Mouse (Mus musculus) liver, embryonic 14.5 days (tissue): ENCODE measurements around the gene Pnpla2. TPM values are rescaled to one million over a fixed set of nuclear protein-coding genes. Genes with fewer than 3 reads are reported as not detected.

ENCODE experiments used
- ATAC-seq: fragments of 200-750 bp; cut with Nextera tagmentation; 2 replicates; pipeline ENCODE4 v1.8.0; 2017; ENCODE audit warnings: moderate number of reproducible peaks, mild to moderate bottlenecking, moderate library complexity; ENCODE audit not compliant: insufficient read depth
- DNase-seq, 3 experiments: peaks; one replicate each; pipeline ENCODE4 v3.0.0-alpha.2; 2012 to 2013; ENCODE audit warnings: low read depth in 3 of 3, low spot score in 3 of 3
- H3K27ac ChIP-seq: fragments of 300-500 bp; sonication (generic); 2 replicates; pipeline ENCODE4 v1.5.1; 2014; ENCODE audit warnings: moderate library complexity, mild to moderate bottlenecking, control low read depth, inconsistent platforms
- H3K27me3 ChIP-seq: fragments of 300-500 bp; sonication (generic); 2 replicates; pipeline ENCODE4 v1.6.1; 2014; ENCODE audit warnings: mild to moderate bottlenecking, low read length, moderate library complexity; ENCODE audit not compliant: control insufficient read depth, insufficient read depth
- H3K36me3 ChIP-seq: fragments of 300-500 bp; sonication (generic); replicated peaks from 2 replicates; pipeline ENCODE4 v1.6.1; 2014; ENCODE audit warnings: low read depth; ENCODE audit not compliant: control insufficient read depth, insufficient read depth
- H3K4me1 ChIP-seq, 2 experiments: fragments of 200-500 bp in 1 of 2; fragments of 300-500 bp in 1 of 2; sonication (generic) in 1 of 2; replicated peaks; 2 replicates each; pipeline ENCODE4 v1.6.1; 2012 to 2014; ENCODE audit warnings: antibody characterized with exemption in 1 of 2, inconsistent platforms in 1 of 2, low read length in 1 of 2; ENCODE audit not compliant: control insufficient read depth in 2 of 2, insufficient read depth in 2 of 2
- H3K4me2 ChIP-seq: fragments of 300-500 bp; sonication (generic); 2 replicates; pipeline ENCODE4 v1.6.1; 2014; ENCODE audit warnings: low read depth, mild to moderate bottlenecking, control low read depth, moderate library complexity
- H3K4me3 ChIP-seq, 2 experiments: fragments of 200-500 bp in 1 of 2; fragments of 300-500 bp in 1 of 2; sonication (generic) in 1 of 2; 2 replicates each; pipeline ENCODE4 v1.5.1; 2012 to 2014; ENCODE audit warnings: low read depth in 2 of 2, low read length in 2 of 2, mild to moderate bottlenecking in 2 of 2, control low read depth in 1 of 2, inconsistent platforms in 1 of 2, moderate library complexity in 1 of 2; ENCODE audit not compliant: insufficient read depth in 1 of 2
- H3K9ac ChIP-seq: fragments of 300-500 bp; sonication (generic); replicated peaks from 2 replicates; pipeline ENCODE4 v1.6.1; 2014; ENCODE audit warnings: mild to moderate bottlenecking, control low read depth, moderate library complexity
- H3K9me3 ChIP-seq: fragments of 300-500 bp; sonication (generic); 2 replicates; pipeline ENCODE4 v1.6.1; 2016; ENCODE audit warnings: low read length, mixed read lengths; ENCODE audit not compliant: control insufficient read depth
- CTCF ChIP-seq: IDR thresholded peaks from 2 replicates; pipeline ENCODE4 v1.5.1; 2016; ENCODE audit warnings: antibody characterized with exemption, low read depth, control low read depth
- EP300 ChIP-seq: IDR thresholded peaks from 2 replicates; pipeline ENCODE4 v1.6.1; 2016; ENCODE audit warnings: antibody characterized with exemption, low read depth
- WGBS: fragments of 180-500 bp; shearing (Covaris S2); extraction: QIAGEN DNeasy Blood & Tissue Kit; methylation state at CpG from one replicate; pipeline ENCODE4 v1.1.7; 2014; ENCODE audit not compliant: insufficient replicate concordance; 5-methylcytosine and 5-hydroxymethylcytosine counted together
- polyA plus RNA-seq, 2 experiments: library from polyadenylated mRNA; depleted of rRNA in 1 of 2; stranded (reverse) in 1 of 2; unstranded in 1 of 2; fragments of >200 nt; fragmentation: Nextera tagmentation in 1 of 2; extraction: Ambion mirVana in 1 of 2; gene quantifications; 2 replicates each; pipeline versions ENCODE4 v1.2.1 to v1.2.3; 2012 to 2014

Gene Pnpla2
- polyA plus RNA-seq, 2 experiments, result 6.7 to 9.4 TPM

GRCm38 (mm10) chr7:141501820-141502555, 47.0 kb downstream of the Pnpla2 start:
- 77% methylated on average over 7 of the region's 7 CpGs for WGBS
- Histone ChIP-seq H3K9ac (no peak overlapping the region), H3K36me3 (peaks cover 3% of the 10 kb centered on the region; the same call in 1 of the 2 replicates), H3K9me3 (no peaks in the 10 kb centered on the region), H3K4me3 (no peak overlapping the region), H3K4me1 (peaks cover 10 to 22% of the 10 kb centered on the region in 2 experiments), H3K27me3 (no peaks in the 10 kb centered on the region), H3K27ac (no peak overlapping the region), H3K4me2 (no peak overlapping the region)
- no peak for ATAC-seq
- TF ChIP-seq CTCF (no peak), EP300 (no peak)
- DNase-seq, result no peak

- H3K36me3 ChIP-seq, result peaks cover 3% of the 10 kb centered on the region; the same call in 1 of the 2 replicates
- H3K4me2 ChIP-seq, result no peak overlapping the region; the same call in 1 of the 2 replicates
- DNase-seq (no peak), ATAC-seq (no peak)
- 89% methylated on average over 5 of the region's 5 CpGs for WGBS
- no peak for TF ChIP-seq CTCF
- TF ChIP-seq EP300, result no peak
- H3K4me1 ChIP-seq, result peaks cover 14 to 25% of the 10 kb centered on the region in 2 experiments
- H3K4me3 ChIP-seq, result no peak overlapping the region
- no peaks in the 10 kb centered on the region for H3K27me3 ChIP-seq
- no peak overlapping the region for H3K9ac ChIP-seq
- no peaks in the 10 kb centered on the region for H3K9me3 ChIP-seq
- no peak overlapping the region for H3K27ac ChIP-seq
Measured at GRCm38 (mm10) chr7:141502556-141502905, 47.5 kb downstream of the Pnpla2 start.

GRCm38 (mm10) chr7:141506278-141506677, 51.3 kb downstream of the Pnpla2 start:
- TF ChIP-seq EP300, result no peak
- TF ChIP-seq CTCF, result no peak
- no peaks in the 10 kb centered on the region for H3K27me3 ChIP-seq
- H3K4me2 ChIP-seq, result peak overlapping the region; percentile 94
- H3K27ac ChIP-seq, result peak overlapping the region; percentile 96
- H3K4me3 ChIP-seq, result peak overlapping the region; percentile 83 to 95
- H3K9me3 ChIP-seq, result no peaks in the 10 kb centered on the region
- peaks cover 28% of the 10 kb centered on the region for H3K36me3 ChIP-seq
- WGBS, result 37% methylated on average over 2 of the region's 2 CpGs
- peaks cover 33 to 45% of the 10 kb centered on the region in 2 experiments for H3K4me1 ChIP-seq
- H3K9ac ChIP-seq, result peak overlapping the region; percentile 68
- ATAC-seq (peak; percentile 63), DNase-seq (no peak)

- no peaks in the 10 kb centered on the region for H3K9me3 ChIP-seq
- peaks cover 26 to 34% of the 10 kb centered on the region in 2 experiments for H3K4me1 ChIP-seq
- TF ChIP-seq EP300, result no peak
- TF ChIP-seq CTCF, result no peak
- peak overlapping the region; percentile 94 for H3K4me2 ChIP-seq
- no peaks in the 10 kb centered on the region for H3K27me3 ChIP-seq
- peak; percentile 38 to 45 (median 41) for DNase-seq
- peak overlapping the region; percentile 83 to 95 for H3K4me3 ChIP-seq
- ATAC-seq, result peak; percentile 79
- H3K36me3 ChIP-seq, result peaks cover 43% of the 10 kb centered on the region
- peak overlapping the region; percentile 68 for H3K9ac ChIP-seq
- peak overlapping the region; percentile 96 for H3K27ac ChIP-seq
Measured at GRCm38 (mm10) chr7:141508160-141508559, 53.2 kb downstream of the Pnpla2 start.

GRCm38 (mm10) chr7:141510196-141510595, 55.2 kb downstream of the Pnpla2 start:
- WGBS, result 87% methylated on average over 5 of the region's 5 CpGs
- H3K36me3 ChIP-seq, result peaks cover 50% of the 10 kb centered on the region
- ATAC-seq, result no peak

More at GRCm38 (mm10) chr7:141510196-141510595, 55.2 kb downstream of the Pnpla2 start:
- no peak overlapping the region for H3K27ac ChIP-seq
- H3K4me3 ChIP-seq, result no peak overlapping the region
- no peaks in the 10 kb centered on the region for H3K27me3 ChIP-seq
- DNase-seq, result no peak
- no peaks in the 10 kb centered on the region for H3K9me3 ChIP-seq
- no peak overlapping the region for H3K9ac ChIP-seq
- H3K4me1 ChIP-seq, result peaks cover 23 to 32% of the 10 kb centered on the region in 2 experiments
- no peak overlapping the region for H3K4me2 ChIP-seq
- TF ChIP-seq EP300 (no peak), CTCF (no peak)

Other genes starting within 250 kb of the Pnpla2 start
- gene Lmntd2, start 241.1 kb upstream of the Pnpla2 start, polyA plus RNA-seq (2012; rRNA removed), result 2.0 and 2.3 TPM in 2 replicates
- gene Lmntd2, start 241.1 kb upstream of the Pnpla2 start, polyA plus RNA-seq (2014; fragmentation: Nextera tagmentation; extraction: Ambion mirVana), result 0.25 and 0.66 TPM in 2 replicates
- 21.6 and 28.3 TPM in 2 replicates for gene Rassf7, start 239.3 kb upstream of the Pnpla2 start, polyA plus RNA-seq (2012; rRNA removed)
- gene Rassf7, start 239.3 kb upstream of the Pnpla2 start, polyA plus RNA-seq (2014; fragmentation: Nextera tagmentation; extraction: Ambion mirVana), result 16.8 and 22.4 TPM in 2 replicates
- gene Phrf1, start 226.4 kb upstream of the Pnpla2 start, polyA plus RNA-seq (2012; rRNA removed), result 10.4 and 14.1 TPM in 2 replicates
- 25.7 and 28.3 TPM in 2 replicates for gene Phrf1, start 226.4 kb upstream of the Pnpla2 start, polyA plus RNA-seq (2014; fragmentation: Nextera tagmentation; extraction: Ambion mirVana)
- gene Irf7, start 188.7 kb upstream of the Pnpla2 start, polyA plus RNA-seq (2012; rRNA removed), result 4.6 and 5.4 TPM in 2 replicates
- gene Irf7, start 188.7 kb upstream of the Pnpla2 start, polyA plus RNA-seq (2014; fragmentation: Nextera tagmentation; extraction: Ambion mirVana), result 4.8 and 5.1 TPM in 2 replicates
- gene Cdhr5, start 178.4 kb upstream of the Pnpla2 start, polyA plus RNA-seq (2012; rRNA removed), result 0.07 and 0.11 TPM in 2 replicates
- gene Cdhr5, start 178.4 kb upstream of the Pnpla2 start, polyA plus RNA-seq (2014; fragmentation: Nextera tagmentation; extraction: Ambion mirVana), result 0.24 and 0.27 TPM in 2 replicates
- gene Sct, start 176.1 kb upstream of the Pnpla2 start, polyA plus RNA-seq (2012; rRNA removed), result 0.16 TPM in 1 of 2 replicates, not detected in the other
- 0.22 and 0.30 TPM in 2 replicates for gene Sct, start 176.1 kb upstream of the Pnpla2 start, polyA plus RNA-seq (2014; fragmentation: Nextera tagmentation; extraction: Ambion mirVana)
- gene Drd4, start 163.2 kb upstream of the Pnpla2 start, polyA plus RNA-seq (2012; rRNA removed), result not detected in 2 replicates
- gene Drd4, start 163.2 kb upstream of the Pnpla2 start, polyA plus RNA-seq (2014; fragmentation: Nextera tagmentation; extraction: Ambion mirVana), result not detected in 2 replicates
- 6.9 and 7.8 TPM in 2 replicates for gene Deaf1, start 127.5 kb upstream of the Pnpla2 start, polyA plus RNA-seq (2012; rRNA removed)
- gene Deaf1, start 127.5 kb upstream of the Pnpla2 start, polyA plus RNA-seq (2014; fragmentation: Nextera tagmentation; extraction: Ambion mirVana), result 11.1 and 13.6 TPM in 2 replicates
- gene Tmem80, start 127.5 kb upstream of the Pnpla2 start, polyA plus RNA-seq (2012; rRNA removed), result 10.7 and 13.6 TPM in 2 replicates
- gene Tmem80, start 127.5 kb upstream of the Pnpla2 start, polyA plus RNA-seq (2014; fragmentation: Nextera tagmentation; extraction: Ambion mirVana), result 11.3 and 13.0 TPM in 2 replicates
- gene Eps8l2, start 116.3 kb upstream of the Pnpla2 start, polyA plus RNA-seq (2012; rRNA removed), result 7.9 and 8.3 TPM in 2 replicates
- gene Eps8l2, start 116.3 kb upstream of the Pnpla2 start, polyA plus RNA-seq (2014; fragmentation: Nextera tagmentation; extraction: Ambion mirVana), result 6.6 and 7.7 TPM in 2 replicates
- gene Taldo1, start 63.0 kb upstream of the Pnpla2 start, polyA plus RNA-seq (2012; rRNA removed), result 212 and 266 TPM in 2 replicates
- 427 and 428 TPM in 2 replicates for gene Taldo1, start 63.0 kb upstream of the Pnpla2 start, polyA plus RNA-seq (2014; fragmentation: Nextera tagmentation; extraction: Ambion mirVana)
- 13.8 and 16.9 TPM in 2 replicates for gene Gatd1, start 41.1 kb upstream of the Pnpla2 start, polyA plus RNA-seq (2012; rRNA removed)
- 8.7 and 10.3 TPM in 2 replicates for gene Gatd1, start 41.1 kb upstream of the Pnpla2 start, polyA plus RNA-seq (2014; fragmentation: Nextera tagmentation; extraction: Ambion mirVana)
- gene Cend1, start 25.7 kb upstream of the Pnpla2 start, polyA plus RNA-seq (2012; rRNA removed), result 0.09 TPM in 1 of 2 replicates, not detected in the other
- gene Cend1, start 25.7 kb upstream of the Pnpla2 start, polyA plus RNA-seq (2014; fragmentation: Nextera tagmentation; extraction: Ambion mirVana), result not detected in 2 replicates
- 19.6 and 23.8 TPM in 2 replicates for gene Slc25a22, start 17.3 kb upstream of the Pnpla2 start, polyA plus RNA-seq (2012; rRNA removed)
- gene Slc25a22, start 17.3 kb upstream of the Pnpla2 start, polyA plus RNA-seq (2014; fragmentation: Nextera tagmentation; extraction: Ambion mirVana), result 11.0 and 13.5 TPM in 2 replicates
- gene Pidd1, start 11.2 kb upstream of the Pnpla2 start, polyA plus RNA-seq (2012; rRNA removed), result 15.5 and 18.7 TPM in 2 replicates
- gene Pidd1, start 11.2 kb upstream of the Pnpla2 start, polyA plus RNA-seq (2014; fragmentation: Nextera tagmentation; extraction: Ambion mirVana), result 6.1 and 9.4 TPM in 2 replicates
- 328 and 661 TPM in 2 replicates for gene Rplp2, start 7.8 kb upstream of the Pnpla2 start, polyA plus RNA-seq (2012; rRNA removed)
- 942 and 950 TPM in 2 replicates for gene Rplp2, start 7.8 kb upstream of the Pnpla2 start, polyA plus RNA-seq (2014; fragmentation: Nextera tagmentation; extraction: Ambion mirVana)
- 1.3 and 2.6 TPM in 2 replicates for gene Cracr2b, start 5.9 kb downstream of the Pnpla2 start, polyA plus RNA-seq (2012; rRNA removed)
- 0.89 and 1.9 TPM in 2 replicates for gene Cracr2b, start 5.9 kb downstream of the Pnpla2 start, polyA plus RNA-seq (2014; fragmentation: Nextera tagmentation; extraction: Ambion mirVana)
- 20.0 and 22.0 TPM in 2 replicates for gene Cd151, start 12.2 kb downstream of the Pnpla2 start, polyA plus RNA-seq (2012; rRNA removed)
- 12.8 and 13.8 TPM in 2 replicates for gene Cd151, start 12.2 kb downstream of the Pnpla2 start, polyA plus RNA-seq (2014; fragmentation: Nextera tagmentation; extraction: Ambion mirVana)
- gene Polr2l, start 19.9 kb downstream of the Pnpla2 start, polyA plus RNA-seq (2012; rRNA removed), result 10.9 and 24.6 TPM in 2 replicates
- 52.4 and 54.7 TPM in 2 replicates for gene Polr2l, start 19.9 kb downstream of the Pnpla2 start, polyA plus RNA-seq (2014; fragmentation: Nextera tagmentation; extraction: Ambion mirVana)
- 32.1 and 37.4 TPM in 2 replicates for gene Tspan4, start 20.0 kb downstream of the Pnpla2 start, polyA plus RNA-seq (2012; rRNA removed)
- 42.1 and 43.0 TPM in 2 replicates for gene Tspan4, start 20.0 kb downstream of the Pnpla2 start, polyA plus RNA-seq (2014; fragmentation: Nextera tagmentation; extraction: Ambion mirVana)
- 6.3 and 12.1 TPM in 2 replicates for gene Chid1, start 84.7 kb downstream of the Pnpla2 start, polyA plus RNA-seq (2012; rRNA removed)
- 23.0 and 24.2 TPM in 2 replicates for gene Chid1, start 84.7 kb downstream of the Pnpla2 start, polyA plus RNA-seq (2014; fragmentation: Nextera tagmentation; extraction: Ambion mirVana)
- gene Ap2a2, start 107.0 kb downstream of the Pnpla2 start, polyA plus RNA-seq (2012; rRNA removed), result 19.8 and 21.0 TPM in 2 replicates
- 43.2 and 51.2 TPM in 2 replicates for gene Ap2a2, start 107.0 kb downstream of the Pnpla2 start, polyA plus RNA-seq (2014; fragmentation: Nextera tagmentation; extraction: Ambion mirVana)
- gene Muc6, start 200.1 kb downstream of the Pnpla2 start, polyA plus RNA-seq (2012; rRNA removed), result 1.7 and 2.1 TPM in 2 replicates
- gene Muc6, start 200.1 kb downstream of the Pnpla2 start, polyA plus RNA-seq (2014; fragmentation: Nextera tagmentation; extraction: Ambion mirVana), result 3.2 and 4.0 TPM in 2 replicates
- gene Muc2, start 235.1 kb downstream of the Pnpla2 start, polyA plus RNA-seq (2012; rRNA removed), result 0.12 and 0.17 TPM in 2 replicates
- 0.08 and 0.85 TPM in 2 replicates for gene Muc2, start 235.1 kb downstream of the Pnpla2 start, polyA plus RNA-seq (2014; fragmentation: Nextera tagmentation; extraction: Ambion mirVana)